Mouse (Mus musculus) gastrocnemius, postnatal 4 days (tissue): Measurements from ENCODE around the gene Abcd1. TPM values are rescaled to one million over a fixed set of nuclear protein-coding genes. Genes with fewer than 3 reads are reported as not detected.

ENCODE experiments used
- DNase-seq, 2 experiments: peaks; one replicate each; pipeline ENCODE4 v3.0.0; 2021 to 2022; ENCODE audit warnings: low spot score in 2 of 2, mixed read lengths in 2 of 2
- long read RNA-seq, 2 experiments: library from polyadenylated mRNA; stranded (forward); transcript quantifications; one replicate each; pipeline ENCODE4 v2.0.0; 2021
- total RNA-seq, 2 experiments: library from RNA; stranded (reverse); gene quantifications; 2 replicates each; pipeline ENCODE4 v1.2.3; 2021

Gene Abcd1
- 10 to 100 TPM; 24.1 to 26.8 TPM for total RNA-seq
- long read RNA-seq, experiment 1, transcript Abcd1-201 (10 exons, 3,648 nt): major isoform, 23 of 26 reads
- long read RNA-seq, experiment 1, partial matches to known transcripts: 3 of 26 reads
- long read RNA-seq, experiment 1, other reads (novel, unspliced or antisense): 0 of 26 reads
- long read RNA-seq, experiment 2, transcript Abcd1-201 (10 exons, 3,648 nt): major isoform, 28 of 36 reads
- long read RNA-seq, experiment 2, partial matches to known transcripts: 3 of 36 reads
- long read RNA-seq, experiment 2, other reads (novel, unspliced or antisense): 5 of 36 reads

DNA sequence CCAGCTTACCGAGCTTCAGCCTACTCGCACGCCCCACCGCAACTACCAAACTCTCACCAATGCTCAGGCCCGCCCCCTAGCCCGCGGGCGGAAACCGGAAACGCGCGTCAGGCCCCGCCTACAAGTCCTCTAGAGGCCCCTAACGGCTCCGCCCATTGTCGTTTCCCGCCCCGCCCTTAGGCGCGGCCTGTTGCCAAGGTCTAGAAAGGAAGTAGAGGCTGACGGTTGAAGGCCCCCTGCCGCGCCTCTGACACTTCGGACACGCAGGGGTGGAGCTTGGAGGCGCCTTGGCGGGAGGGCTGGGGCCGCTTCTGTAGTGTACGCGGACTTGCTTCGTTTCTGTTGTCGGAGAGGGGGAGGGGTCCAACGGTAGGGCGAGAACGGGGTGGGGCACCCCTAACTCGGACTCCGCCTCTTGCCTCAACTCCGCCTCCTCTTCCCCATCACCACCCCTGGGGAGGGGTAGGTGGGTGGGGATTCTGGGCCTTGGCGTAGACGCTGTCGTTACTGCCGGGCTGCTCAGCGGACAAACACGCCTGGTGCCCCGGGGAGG is at the start of gene Abcd1, which contains the start of gene Bcap31:
Gene Abcd1 (plus strand): TSS at position 489 of the 553 bp plus-strand sequence.
Gene Bcap31 (minus strand): TSS at position 67 of the 553 bp plus-strand sequence.
- peak; percentile 75 to 90 for DNase-seq

DNA sequence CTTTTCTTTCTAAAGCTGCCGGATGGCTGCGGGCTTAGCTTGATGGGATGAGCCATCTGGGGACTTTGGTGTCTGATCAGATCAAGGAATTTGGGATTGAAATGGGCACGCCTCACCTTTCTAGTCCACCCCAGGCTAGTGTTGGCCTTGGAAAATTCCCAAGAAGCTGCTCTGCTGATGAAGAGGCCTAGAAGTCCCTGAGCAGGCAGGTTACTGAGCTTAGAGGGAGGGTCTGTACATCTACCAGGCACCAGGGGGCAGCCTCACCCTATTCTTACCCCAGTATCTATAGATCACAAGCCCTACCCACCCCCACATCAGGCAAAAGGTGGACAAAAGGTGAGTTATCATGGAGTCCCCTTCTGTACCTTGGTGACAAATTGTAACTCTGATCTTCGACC is 44.4 kb upstream of the Abcd1 start:
- peak in 1 of 2 experiments; percentile 29 for DNase-seq

DNA sequence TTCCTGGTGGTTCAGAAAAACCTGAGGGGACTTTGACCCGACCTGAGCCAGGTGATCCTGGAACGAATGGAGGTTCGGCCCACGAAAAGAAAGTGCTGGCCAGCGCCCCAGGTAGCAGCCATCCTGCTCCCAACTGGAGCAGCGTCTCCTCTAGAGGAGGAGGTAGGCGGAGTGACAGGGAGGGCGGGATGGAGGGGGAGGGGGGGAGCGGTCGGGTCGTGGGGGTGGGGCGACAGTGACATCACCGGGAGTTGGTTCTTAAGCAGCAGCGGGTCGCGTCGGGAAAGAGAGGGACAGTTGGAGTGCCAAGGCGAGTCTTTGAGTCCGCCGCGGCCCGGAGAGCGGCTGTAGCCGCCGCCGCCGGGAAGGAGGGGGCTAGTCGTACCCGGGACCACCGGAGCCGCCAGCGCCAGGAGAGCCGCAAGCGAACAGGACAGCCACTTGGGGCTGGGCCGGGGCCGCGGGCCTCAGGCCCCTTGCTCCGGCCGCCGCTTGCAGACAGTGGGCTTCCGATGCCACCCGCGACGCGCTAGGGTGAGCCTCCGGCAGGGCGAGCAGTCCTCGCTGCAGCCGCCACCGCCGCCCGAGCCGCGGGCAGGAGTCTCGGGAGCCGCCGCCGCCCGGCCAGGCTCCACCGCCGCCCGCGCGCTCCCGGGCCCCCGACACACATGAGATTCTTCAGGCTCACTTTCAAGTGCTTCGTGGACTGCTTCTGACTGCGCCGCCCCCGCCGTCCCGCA is 43.3 kb upstream of the Abcd1 start, which contains the start of gene Slc6a8:
Gene Slc6a8 (plus strand): TSS at position 272 of the 740 bp plus-strand sequence.
- DNase-seq: peak; percentile 48 to 67

DNA sequence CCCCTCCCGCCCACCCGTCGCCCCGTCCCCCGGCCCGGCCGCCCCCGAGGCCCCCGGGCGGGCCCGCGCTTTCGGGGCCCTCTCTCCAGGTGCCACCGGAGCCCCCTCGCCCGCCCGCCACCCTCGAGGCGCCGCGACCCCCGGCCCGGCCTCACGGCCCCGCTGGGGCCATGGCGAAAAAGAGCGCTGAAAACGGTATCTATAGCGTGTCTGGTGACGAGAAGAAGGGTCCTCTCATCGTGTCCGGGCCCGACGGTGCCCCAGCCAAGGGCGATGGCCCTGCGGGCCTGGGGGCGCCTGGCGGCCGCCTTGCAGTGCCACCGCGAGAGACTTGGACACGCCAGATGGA is 42.8 kb upstream of the Abcd1 start:
- DNase-seq: no peak

DNA sequence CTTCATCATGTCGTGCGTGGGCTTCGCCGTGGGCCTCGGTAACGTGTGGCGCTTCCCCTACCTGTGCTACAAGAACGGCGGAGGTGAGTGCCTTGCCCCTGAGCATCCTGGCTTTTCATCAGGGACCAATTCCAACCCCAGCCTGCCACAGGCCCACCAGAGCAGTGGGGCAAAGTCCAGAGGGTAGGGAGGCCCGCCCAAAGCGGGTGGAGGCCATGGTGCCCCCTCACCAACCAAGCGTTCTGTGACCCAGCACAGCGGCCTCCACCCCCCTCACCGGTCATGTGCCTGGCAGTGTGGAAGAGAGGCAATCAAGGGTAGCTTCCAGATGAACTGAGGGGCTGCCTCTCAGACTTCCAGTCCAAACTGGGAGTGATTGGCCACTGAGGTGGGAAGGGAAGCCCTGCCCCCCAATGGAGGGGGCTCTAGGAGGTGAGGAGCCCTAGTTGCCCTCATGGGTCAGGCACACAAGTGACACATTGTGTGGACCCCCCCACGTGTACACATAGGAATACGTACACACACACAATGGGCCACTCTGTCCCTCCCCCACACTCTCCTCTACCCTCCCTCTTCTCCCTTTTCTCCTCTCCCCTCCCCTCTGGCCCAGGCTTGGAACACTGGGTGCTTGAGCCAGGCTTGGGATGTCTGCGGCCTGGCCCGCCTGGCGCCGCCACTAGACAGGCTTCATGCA is 42.3 kb upstream of the Abcd1 start:
- DNase-seq: no peak

DNA sequence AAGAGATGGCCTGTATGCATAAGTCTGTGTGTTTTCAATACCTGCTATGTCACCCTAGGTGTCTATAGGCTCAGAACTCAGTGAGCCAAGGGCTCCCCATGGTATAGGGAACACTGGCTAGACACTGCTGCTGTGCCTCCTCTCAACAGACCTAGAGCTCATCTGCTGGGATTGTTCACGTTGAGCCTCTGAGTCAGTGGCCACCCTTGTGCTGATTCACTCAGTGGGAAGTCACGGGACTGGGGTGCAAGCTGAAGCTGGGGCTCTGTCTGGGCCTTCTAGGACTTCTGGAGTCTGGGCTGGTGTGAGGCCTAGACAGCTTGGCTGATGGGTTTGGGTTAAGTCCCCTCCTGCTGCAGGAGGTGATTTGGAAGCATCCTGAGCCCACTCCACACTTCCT is 41.2 kb upstream of the Abcd1 start:
- no peak for DNase-seq

DNA sequence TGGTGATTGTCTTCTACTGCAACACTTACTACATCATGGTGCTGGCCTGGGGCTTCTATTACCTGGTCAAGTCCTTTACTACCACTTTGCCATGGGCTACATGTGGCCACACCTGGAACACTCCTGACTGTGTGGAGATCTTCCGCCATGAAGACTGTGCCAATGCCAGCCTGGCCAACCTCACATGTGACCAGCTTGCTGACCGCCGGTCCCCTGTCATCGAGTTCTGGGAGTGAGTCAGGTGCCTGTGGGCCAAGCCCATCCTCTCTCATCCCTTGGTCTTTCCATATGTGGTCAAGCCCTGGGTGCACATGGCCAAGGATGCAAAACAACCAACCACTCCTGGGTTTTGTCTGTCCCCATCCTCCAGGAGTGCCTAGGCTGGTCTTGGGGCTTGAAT is 39.7 kb upstream of the Abcd1 start:
- no peak for DNase-seq

DNA sequence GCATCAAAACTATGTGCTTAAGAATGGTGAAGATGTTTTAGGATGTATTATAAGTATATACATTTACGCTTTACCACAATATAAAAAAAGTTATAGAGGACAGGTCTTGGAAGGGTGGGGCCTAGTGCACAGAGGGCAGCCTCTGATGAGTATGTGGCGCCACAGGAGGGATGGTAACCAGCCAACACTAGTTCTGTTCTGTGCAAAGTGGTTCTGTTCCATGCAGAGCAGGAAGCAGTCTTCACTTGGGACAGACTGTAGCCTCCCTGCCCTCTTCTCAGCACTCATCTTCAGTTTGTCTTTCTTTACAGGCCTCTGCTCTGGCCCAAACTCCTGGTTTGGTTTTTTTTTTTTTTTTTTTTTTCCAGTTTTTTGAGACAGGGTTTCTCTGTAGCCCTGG is 32.2 kb upstream of the Abcd1 start:
- DNase-seq: no peak

DNA sequence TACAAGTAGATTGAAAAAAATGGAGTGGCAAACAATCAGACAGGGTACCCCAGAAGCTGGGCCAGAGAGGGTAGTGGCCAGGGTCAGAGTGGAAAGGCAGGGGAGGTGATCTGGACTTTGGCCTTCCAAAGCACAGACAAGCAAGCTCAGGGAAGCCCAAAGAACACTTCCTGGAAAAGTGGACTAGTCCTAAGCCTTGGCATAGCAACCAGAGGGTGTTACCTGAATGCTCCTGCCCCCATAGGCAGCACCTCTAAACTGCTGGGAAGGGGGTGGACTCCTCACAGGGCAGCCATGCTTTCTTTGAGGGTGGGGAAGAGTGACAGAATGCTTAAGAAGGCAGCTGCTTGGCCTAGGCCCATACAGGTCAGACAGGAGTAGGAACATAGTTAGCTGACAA is 31.4 kb upstream of the Abcd1 start:
- DNase-seq: no peak

DNA sequence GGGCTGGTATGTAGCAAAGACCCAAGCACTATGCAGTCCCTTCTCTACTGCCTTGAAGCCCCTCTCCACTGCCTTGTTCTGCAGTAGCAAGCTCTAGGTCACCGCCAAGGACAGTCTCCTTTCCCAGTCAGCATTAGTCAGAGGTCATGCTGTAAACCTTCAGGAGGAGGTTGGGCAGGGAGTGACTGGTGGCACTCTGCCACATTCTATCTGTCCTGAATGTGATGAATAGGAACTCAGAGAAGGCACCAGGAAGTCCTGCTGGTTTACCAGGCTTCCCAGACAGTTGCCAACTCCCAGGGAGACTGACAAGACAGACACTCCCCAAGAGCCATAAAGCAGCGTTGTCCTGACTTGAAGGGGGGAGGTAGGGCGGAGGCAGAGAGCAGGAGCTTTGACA is 30.8 kb upstream of the Abcd1 start:
- DNase-seq: no peak

DNA sequence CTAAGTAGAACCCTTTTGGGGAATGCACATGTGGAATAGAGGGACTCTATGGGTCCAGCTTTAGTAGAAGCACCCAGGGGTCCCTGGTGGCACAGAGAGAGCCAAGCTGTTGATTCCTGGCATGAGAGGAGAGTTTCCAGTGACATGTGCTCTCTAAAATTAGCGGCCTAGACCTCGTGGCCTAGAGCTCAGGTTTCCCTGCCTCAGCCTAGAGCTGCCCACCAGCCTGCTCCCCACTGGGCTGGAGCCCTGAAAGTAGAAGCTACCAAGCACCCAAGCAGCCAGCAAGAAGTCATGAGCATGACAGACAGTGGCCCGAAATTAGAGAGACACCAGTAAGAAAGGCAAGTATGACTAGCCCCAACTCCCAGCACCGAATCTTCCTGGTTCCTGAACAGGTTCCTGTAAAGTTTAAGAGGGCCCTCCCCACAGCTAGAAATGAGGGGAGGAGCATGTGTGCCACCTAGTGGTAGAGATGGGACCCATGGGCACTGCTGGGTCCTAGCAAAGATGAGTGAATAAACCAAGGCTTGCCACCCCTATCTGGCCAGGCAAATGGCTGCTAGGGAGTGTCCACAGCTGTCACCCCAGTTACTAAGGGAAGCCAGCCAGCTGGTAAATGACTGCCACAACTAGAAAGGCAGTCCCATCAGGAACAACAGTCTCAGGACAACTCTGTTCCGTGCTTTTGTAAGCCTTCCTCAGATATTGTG is 25.3 kb upstream of the Abcd1 start:
- DNase-seq: peak in 1 of 2 experiments; percentile 32

DNA sequence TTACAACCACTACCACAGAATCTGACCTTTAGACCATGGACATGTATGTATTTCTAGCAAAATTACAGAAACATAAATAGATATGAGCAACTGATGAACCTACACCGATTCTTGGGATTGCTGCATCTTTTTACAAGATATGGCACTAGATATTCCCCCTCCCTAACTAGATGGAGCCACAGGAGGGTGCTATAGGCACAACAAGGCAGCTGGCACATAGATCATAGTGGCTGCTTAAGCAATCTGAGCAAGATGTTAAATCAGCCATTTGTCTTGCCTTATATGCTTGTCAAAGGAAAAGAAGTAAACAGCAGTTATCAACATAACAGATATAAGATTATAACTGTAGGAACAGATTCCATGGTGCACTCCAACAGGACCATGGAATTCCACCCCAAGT is 15.9 kb upstream of the Abcd1 start:
- no peak for DNase-seq

DNA sequence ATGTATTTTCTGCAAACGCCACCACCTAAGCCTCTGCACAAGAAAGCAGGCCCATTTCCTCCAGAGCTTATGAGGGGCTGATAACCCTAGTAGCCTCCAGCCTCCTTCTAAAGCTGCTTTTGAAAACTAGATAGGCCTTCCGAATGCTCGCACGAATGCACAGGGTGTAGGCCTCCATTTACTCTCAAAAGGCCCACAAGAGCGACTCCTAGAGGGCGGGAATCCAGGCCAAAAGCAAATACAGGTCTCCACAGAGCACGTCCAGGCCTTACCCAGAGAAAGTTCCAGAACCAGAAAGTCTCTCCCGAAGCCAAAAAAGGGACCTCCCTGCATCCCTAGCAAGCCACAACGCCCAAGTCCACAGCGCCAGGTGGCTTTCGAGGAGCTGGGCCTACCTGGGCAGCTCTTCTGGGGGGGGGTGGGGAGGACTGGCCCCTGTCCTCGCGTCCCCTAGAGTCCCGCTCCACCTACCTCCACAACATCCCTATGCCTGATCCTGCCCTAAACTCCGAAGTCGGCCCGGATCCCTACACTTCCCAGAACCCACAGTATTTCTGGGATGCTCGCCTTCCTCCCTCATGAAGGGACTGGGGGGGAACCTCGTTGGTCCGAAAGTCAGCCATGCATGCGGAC is 805 bp upstream of the Abcd1 start:
- DNase-seq: peak; percentile 22 to 46

DNA sequence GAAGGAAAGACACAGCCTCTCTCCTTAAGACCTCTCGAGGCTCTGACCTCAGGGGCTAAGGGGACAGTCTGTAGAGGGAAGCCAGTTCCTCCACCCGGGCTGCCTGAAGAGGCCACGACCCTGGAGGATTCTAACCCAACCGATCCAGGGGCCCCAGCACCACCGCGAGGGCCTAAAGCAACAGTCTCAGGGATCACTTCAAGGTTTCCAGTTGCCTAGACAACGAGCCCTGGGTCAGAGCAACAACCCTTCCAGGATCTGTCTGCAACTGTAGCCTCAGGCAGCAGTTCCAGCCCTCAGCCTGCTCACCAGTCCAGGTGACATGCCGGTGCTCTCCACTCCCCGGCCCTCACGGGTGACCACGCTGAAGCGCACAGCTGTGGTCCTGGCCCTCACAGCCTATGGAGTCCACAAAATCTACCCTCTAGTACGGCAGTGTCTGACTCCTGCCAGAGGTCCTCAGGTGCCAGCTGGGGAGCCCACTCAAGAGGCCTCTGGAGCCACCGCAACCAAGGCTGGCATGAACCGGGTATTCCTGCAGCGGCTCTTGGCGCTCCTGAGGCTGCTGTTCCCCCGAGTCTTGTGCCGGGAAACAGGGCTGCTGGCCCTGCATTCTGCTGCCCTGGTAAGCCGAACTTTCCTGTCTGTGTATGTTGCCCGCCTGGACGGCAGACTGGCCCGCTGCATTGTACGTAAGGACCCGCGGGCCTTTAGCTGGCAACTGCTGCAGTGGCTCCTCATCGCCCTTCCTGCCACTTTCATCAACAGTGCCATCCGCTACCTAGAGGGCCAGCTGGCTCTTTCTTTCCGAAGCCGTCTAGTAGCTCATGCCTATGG is 530 bp downstream of the Abcd1 start:
- peak; percentile 14 to 18 for DNase-seq

DNA sequence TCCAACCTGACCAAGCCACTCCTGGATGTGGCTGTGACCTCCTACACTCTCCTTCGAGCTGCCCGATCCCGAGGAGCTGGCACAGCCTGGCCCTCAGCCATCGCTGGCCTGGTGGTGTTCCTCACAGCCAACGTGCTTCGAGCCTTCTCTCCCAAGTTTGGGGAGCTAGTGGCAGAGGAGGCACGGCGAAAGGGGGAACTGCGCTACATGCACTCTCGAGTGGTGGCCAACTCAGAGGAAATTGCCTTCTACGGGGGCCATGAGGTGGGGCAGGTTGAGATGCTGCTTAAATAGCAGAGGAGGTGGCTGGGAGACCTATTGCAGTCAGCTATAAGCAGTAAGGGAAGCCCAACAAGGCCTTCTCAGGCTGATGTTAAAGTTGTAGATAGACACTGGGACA is 1.3 kb downstream of the Abcd1 start:
- DNase-seq: peak; percentile 11 to 20

DNA sequence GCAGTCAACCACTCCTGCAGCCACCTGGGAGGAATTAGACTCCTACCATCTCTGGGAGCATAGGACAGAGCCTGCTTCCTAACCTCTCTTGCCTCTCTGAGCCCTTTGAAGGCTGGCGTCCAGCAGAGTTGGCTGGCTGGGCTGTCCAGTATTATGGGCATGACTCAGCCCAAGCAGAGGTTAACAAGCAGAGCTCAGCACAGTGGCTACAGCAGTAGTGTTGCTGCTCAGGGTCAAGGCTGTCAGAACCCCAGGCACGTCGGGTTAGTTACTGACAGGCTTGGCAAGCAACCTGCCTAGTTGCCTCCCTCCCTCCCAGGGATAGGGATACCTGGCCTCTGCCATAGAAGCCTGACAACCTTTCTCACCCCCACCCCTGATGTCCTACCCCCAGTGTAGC is 1.9 kb downstream of the Abcd1 start:
- DNase-seq: peak in 1 of 2 experiments; percentile 9

DNA sequence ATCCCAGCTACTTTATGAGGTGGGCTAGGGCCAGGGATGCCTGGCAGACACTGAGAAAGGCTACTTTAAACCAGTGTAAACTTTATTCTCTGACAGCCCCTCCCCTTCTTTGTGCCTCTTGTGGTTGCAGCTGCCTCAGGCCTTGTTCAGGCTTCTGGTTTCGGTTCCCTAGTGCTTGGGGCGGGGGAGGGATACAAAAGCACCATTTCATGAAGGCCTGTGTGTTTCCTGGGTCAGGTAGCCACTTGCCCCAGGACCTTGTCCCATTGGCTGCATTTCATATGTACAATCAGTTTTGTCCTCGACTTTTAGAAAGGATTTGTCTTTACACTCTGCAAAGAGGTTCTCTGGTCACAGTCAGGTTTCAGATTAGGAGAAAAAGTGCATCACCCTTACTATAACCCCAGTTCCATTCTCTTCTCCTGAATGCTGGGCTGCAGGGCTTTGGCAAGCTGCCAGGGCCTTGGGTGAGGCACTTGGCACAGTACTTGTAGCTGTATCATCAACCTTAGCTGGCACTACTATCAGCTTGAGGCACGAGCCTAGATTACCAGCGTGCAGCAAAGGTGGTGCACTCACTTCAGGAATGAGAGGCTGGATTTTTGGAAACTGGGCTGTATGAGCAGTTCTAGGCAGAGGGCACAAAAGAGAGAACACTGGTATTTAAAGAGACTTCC is 2.4 kb downstream of the Abcd1 start:
- DNase-seq: peak in 1 of 2 experiments; percentile 10

DNA sequence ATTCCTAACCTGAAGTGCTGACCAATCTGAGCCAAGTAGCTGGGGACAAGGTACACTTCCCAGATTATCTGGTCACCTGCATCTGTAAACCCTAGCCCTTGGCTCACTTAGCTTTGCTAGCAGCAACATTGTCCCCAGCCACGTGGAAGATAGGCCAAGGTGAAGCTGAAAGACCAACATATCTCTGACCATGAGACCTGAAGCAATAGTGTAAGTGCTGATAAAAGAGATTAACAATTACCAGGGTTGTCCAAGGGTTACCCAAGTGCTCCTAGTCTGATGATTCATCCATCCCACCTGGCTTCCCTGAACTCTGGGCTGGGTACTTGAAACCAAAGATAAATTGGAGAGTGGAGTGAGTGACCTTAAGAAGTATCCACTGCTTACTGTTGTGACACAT is 14.5 kb downstream of the Abcd1 start:
- DNase-seq: no peak

DNA sequence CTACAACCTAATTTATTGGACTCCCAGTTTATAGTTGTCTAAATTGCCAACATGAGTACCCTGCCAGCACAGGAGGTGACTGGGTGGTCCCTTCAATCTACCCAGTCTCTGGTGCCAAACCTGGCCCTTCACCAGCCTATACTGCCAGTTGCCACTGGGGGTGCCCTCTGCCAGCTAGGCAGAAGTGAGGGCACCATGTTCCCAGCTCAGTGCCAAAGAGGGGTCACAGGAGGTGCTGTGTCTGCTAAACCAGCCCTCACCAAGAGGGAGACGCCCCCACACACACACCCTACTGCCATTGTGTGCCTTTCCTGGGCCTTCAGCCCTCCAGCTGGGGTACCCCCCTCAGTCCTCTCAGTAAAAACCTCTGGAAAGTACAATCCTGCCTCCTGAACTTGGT is 21.8 kb downstream of the Abcd1 start:
- DNase-seq: no peak
